Mouse (Mus musculus) midbrain, embryonic 16.5 days (tissue): Measurements from ENCODE around the gene Plxna4. TPM values are rescaled to one million over a fixed set of nuclear protein-coding genes. Genes with fewer than 3 reads are reported as not detected.

Experiments used
- ATAC-seq: fragments of 200-750 bp; cut with Nextera tagmentation; 2 replicates; pipeline ENCODE4 v1.8.0; 2017; ENCODE audit warnings: moderate TSS enrichment
- H3K27ac ChIP-seq: fragments of 300-500 bp; sonication (generic); 2 replicates; pipeline ENCODE4 v1.5.1; 2014; ENCODE audit warnings: mild to moderate bottlenecking, low read length, mixed read lengths
- H3K27me3 ChIP-seq: fragments of 300-500 bp; sonication (generic); 2 replicates; pipeline ENCODE4 v1.6.1; 2014; ENCODE audit warnings: low read depth, low read length, mixed read lengths; ENCODE audit not compliant: control insufficient read depth, insufficient read depth
- H3K36me3 ChIP-seq: fragments of 300-500 bp; sonication (generic); 2 replicates; pipeline ENCODE4 v1.6.1; 2014; ENCODE audit warnings: mild to moderate bottlenecking, low read length, moderate library complexity, mixed read lengths; ENCODE audit not compliant: control insufficient read depth, insufficient read depth
- H3K4me1 ChIP-seq: fragments of 300-500 bp; sonication (generic); 2 replicates; pipeline ENCODE4 v1.6.1; 2014; ENCODE audit warnings: mild to moderate bottlenecking, low read length, mixed read lengths; ENCODE audit not compliant: control insufficient read depth, insufficient read depth
- H3K4me2 ChIP-seq: fragments of 300-500 bp; sonication (generic); 2 replicates; pipeline ENCODE4 v1.6.1; 2014; ENCODE audit warnings: mild to moderate bottlenecking, low read length, mixed read lengths
- H3K4me3 ChIP-seq: fragments of 300-500 bp; sonication (generic); 2 replicates; pipeline ENCODE4 v1.5.1; 2014; ENCODE audit warnings: low read depth, mild to moderate bottlenecking, low read length, moderate library complexity, mixed read lengths
- H3K9ac ChIP-seq: fragments of 300-500 bp; sonication (generic); 2 replicates; pipeline ENCODE4 v1.6.1; 2014; ENCODE audit warnings: low read depth, low read length, mixed read lengths
- H3K9me3 ChIP-seq: fragments of 300-500 bp; sonication (generic); replicated peaks from 2 replicates; pipeline ENCODE4 v1.6.1; 2014; ENCODE audit warnings: mild to moderate bottlenecking, low read length, mixed read lengths; ENCODE audit not compliant: control insufficient read depth, poor library complexity, severe bottlenecking
- WGBS: fragments of 180-500 bp; shearing (Covaris S2); extraction: QIAGEN DNeasy Blood & Tissue Kit; methylation state at CpG from one replicate; pipeline ENCODE4 v1.1.7; 2014; 5-methylcytosine and 5-hydroxymethylcytosine counted together
- polyA plus RNA-seq: library from polyadenylated mRNA; unstranded; fragments of >200 nt; fragmentation: Nextera tagmentation; extraction: Ambion mirVana; gene quantifications from 2 replicates; pipeline ENCODE4 v1.2.1, GENCODE M21; 2015

Plxna4 gene
- polyA plus RNA-seq, 1 experiment from 2014 or later: 11.7 TPM

- no peak for ATAC-seq
- H3K9me3 ChIP-seq: no peaks in the 10 kb centered on the region; the same call in 1 of the 2 replicates
- no peak overlapping the region for H3K27ac ChIP-seq
- H3K9ac ChIP-seq: no peak overlapping the region
- no peaks in the 10 kb centered on the region for H3K4me1 ChIP-seq
- H3K27me3 ChIP-seq: no peaks in the 10 kb centered on the region
- WGBS: 79% methylated on average over 2 of the region's 2 CpGs
- H3K4me2 ChIP-seq: no peak overlapping the region
- H3K36me3 ChIP-seq: peaks cover 21% of the 10 kb centered on the region
- no peak overlapping the region for H3K4me3 ChIP-seq
Measured at GRCm38 (mm10) chr6:32193046-32193445, 394.9 kb downstream of the Plxna4 start.

- no peak overlapping the region for H3K4me2 ChIP-seq
- H3K4me1 ChIP-seq: no peaks in the 10 kb centered on the region
- H3K9ac ChIP-seq: no peak overlapping the region
- H3K4me3 ChIP-seq: no peak overlapping the region
- no peak for ATAC-seq
- no peaks in the 10 kb centered on the region for H3K27me3 ChIP-seq
- no peaks in the 10 kb centered on the region for H3K9me3 ChIP-seq
- H3K27ac ChIP-seq: no peak overlapping the region
- WGBS: 97% methylated on average over 4 of the region's 4 CpGs
- H3K36me3 ChIP-seq: peaks cover 6% of the 10 kb centered on the region
Measured at GRCm38 (mm10) chr6:32184402-32184985, 403.5 kb downstream of the Plxna4 start.

- no peak overlapping the region for H3K9ac ChIP-seq
- no peaks in the 10 kb centered on the region for H3K9me3 ChIP-seq
- no peak for ATAC-seq
- H3K4me3 ChIP-seq: no peak overlapping the region
- peaks cover 3% of the 10 kb centered on the region for H3K36me3 ChIP-seq
- H3K4me1 ChIP-seq: no peaks in the 10 kb centered on the region
- H3K4me2 ChIP-seq: no peak overlapping the region
- no peaks in the 10 kb centered on the region for H3K27me3 ChIP-seq
- 74% methylated on average over 6 of the region's 6 CpGs for WGBS
- no peak overlapping the region for H3K27ac ChIP-seq
Measured at GRCm38 (mm10) chr6:32183651-32184185, 404.3 kb downstream of the Plxna4 start.

- H3K27me3 ChIP-seq: no peaks in the 10 kb centered on the region
- H3K9ac ChIP-seq: no peak overlapping the region
- H3K4me3 ChIP-seq: no peak overlapping the region
- H3K4me2 ChIP-seq: no peak overlapping the region
- no peaks in the 10 kb centered on the region for H3K4me1 ChIP-seq
- no peaks in the 10 kb centered on the region for H3K36me3 ChIP-seq
- 87% methylated on average over 5 of the region's 5 CpGs for WGBS
- no peaks in the 10 kb centered on the region for H3K9me3 ChIP-seq
- no peak for ATAC-seq
- no peak overlapping the region for H3K27ac ChIP-seq
Measured at GRCm38 (mm10) chr6:32180012-32180358, 408.0 kb downstream of the Plxna4 start.

- 82% methylated on average over 2 of the region's 2 CpGs for WGBS
- Histone ChIP-seq H3K4me3 (no peak overlapping the region), H3K4me1 (no peaks in the 10 kb centered on the region), H3K9me3 (no peaks in the 10 kb centered on the region), H3K9ac (no peak overlapping the region), H3K36me3 (no peaks in the 10 kb centered on the region), H3K27me3 (no peaks in the 10 kb centered on the region), H3K27ac (no peak overlapping the region), H3K4me2 (no peak overlapping the region)
- ATAC-seq: no peak
Measured at GRCm38 (mm10) chr6:32179346-32180011, 408.5 kb downstream of the Plxna4 start.

- Histone ChIP-seq H3K36me3 (no peaks in the 10 kb centered on the region), H3K9me3 (no peaks in the 10 kb centered on the region), H3K4me2 (no peak overlapping the region), H3K9ac (no peak overlapping the region), H3K27ac (no peak overlapping the region), H3K4me3 (no peak overlapping the region), H3K4me1 (no peaks in the 10 kb centered on the region), H3K27me3 (no peaks in the 10 kb centered on the region)
- WGBS: 39% methylated on average over 3 of the region's 3 CpGs
- ATAC-seq: no peak
Measured at GRCm38 (mm10) chr6:32177905-32178304, 410.1 kb downstream of the Plxna4 start.

GRCm38 (mm10) chr6:32167725-32168124 lies 420.3 kb downstream of the Plxna4 start:
- Histone ChIP-seq H3K27me3 (no peaks in the 10 kb centered on the region), H3K4me3 (no peak overlapping the region), H3K9me3 (no peaks in the 10 kb centered on the region), H3K4me1 (no peaks in the 10 kb centered on the region), H3K4me2 (no peak overlapping the region), H3K36me3 (no peaks in the 10 kb centered on the region), H3K9ac (no peak overlapping the region), H3K27ac (no peak overlapping the region)
- 68% methylated on average over 1 of the region's 1 CpGs for WGBS
- ATAC-seq: no peak

- Histone ChIP-seq H3K4me3 (no peak overlapping the region), H3K4me2 (no peak overlapping the region), H3K9ac (no peak overlapping the region), H3K9me3 (no peaks in the 10 kb centered on the region), H3K27ac (no peak overlapping the region), H3K36me3 (0 out of 2 replicates have a peak, but pooled peaks cover 3% of the 10 kb centered on the region), H3K27me3 (no peaks in the 10 kb centered on the region), H3K4me1 (no peaks in the 10 kb centered on the region)
- no peak for ATAC-seq
- 92% methylated on average over 2 of the region's 2 CpGs for WGBS
Measured at GRCm38 (mm10) chr6:32160370-32160769, 427.6 kb downstream of the Plxna4 start.

GRCm38 (mm10) chr6:32159931-32160330 lies 428.1 kb downstream of the Plxna4 start:
- Histone ChIP-seq H3K27ac (no peak overlapping the region), H3K4me3 (no peak overlapping the region), H3K4me2 (no peak overlapping the region), H3K9ac (no peak overlapping the region), H3K9me3 (no peaks in the 10 kb centered on the region), H3K27me3 (no peaks in the 10 kb centered on the region), H3K4me1 (no peaks in the 10 kb centered on the region), H3K36me3 (0 out of 2 replicates have a peak, but pooled peaks cover 3% of the 10 kb centered on the region)
- no peak for ATAC-seq
- WGBS: 61% methylated on average over 4 of the region's 4 CpGs
